Mouse (Mus musculus): ENCODE measurements at regions not wholly inside any gene's neighbourhood (a gene's known extent, or its start where the extent isn't known, plus 50 kb on each side); places are given as distances from the start of the nearest gene placed in this dataset.

DNA sequence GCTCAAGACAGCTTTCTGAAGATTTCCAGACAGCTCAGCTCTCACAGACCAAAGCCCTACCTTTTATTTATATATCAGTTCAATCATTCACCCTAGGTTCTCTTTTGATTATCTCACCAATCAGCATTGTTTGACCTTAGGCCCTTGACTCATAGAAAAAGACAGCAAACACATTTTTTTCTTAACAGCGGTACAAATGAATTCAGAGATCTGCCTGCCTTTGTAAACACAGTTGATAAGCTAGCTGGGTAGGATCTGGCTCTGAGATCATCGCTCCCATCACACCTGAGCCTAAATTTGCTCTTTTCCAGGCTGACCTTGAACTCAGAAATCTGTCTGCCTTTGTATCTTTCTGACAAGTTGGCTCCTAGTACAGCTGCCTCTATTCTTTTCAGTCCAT, 174.9 kb upstream of the Egln3 start:
- no peak overlapping the region for H3K4me2 ChIP-seq
- no peaks in the 10 kb centered on the region for H3K9me3 ChIP-seq
- no peaks in the 10 kb centered on the region for H3K4me1 ChIP-seq
- no peak for ATAC-seq (ENCODE audit: insufficient number of reproducible peaks, low FRiP score, low TSS enrichment, low read depth)
- H3K27ac ChIP-seq: no peak overlapping the region
- no peaks in the 10 kb centered on the region for H3K36me3 ChIP-seq
- H3K27me3 ChIP-seq: no peaks in the 10 kb centered on the region
- WGBS: 89% methylated on average over 2 of the region's 2 CpGs
- H3K4me3 ChIP-seq: no peak overlapping the region
- H3K9ac ChIP-seq: no peak overlapping the region

DNA sequence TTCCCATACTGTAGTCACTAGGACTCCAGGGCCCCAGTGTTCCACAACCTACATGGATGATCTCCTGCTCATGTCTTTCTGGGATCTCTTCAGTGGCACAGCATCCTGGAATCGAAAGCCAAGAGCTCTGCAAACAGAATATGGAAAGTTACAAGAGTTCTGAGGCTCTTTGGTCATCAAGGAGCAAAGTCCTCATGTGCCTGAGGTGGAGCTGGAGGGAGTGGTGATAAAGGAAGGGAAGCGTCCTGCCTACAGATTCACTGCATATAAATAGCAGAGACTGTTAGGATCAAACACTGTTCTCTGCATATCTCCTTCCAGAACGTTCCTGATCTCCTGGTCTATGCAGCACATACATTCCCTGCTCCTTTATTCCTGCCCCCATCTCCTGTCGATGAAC, 170.4 kb upstream of the Egln3 start:
- H3K4me1 ChIP-seq: no peaks in the 10 kb centered on the region
- no peaks in the 10 kb centered on the region for H3K9me3 ChIP-seq
- no peak overlapping the region for H3K27ac ChIP-seq
- no peak overlapping the region for H3K9ac ChIP-seq
- H3K4me3 ChIP-seq: no peak overlapping the region
- no peaks in the 10 kb centered on the region for H3K27me3 ChIP-seq
- ATAC-seq (ENCODE audit: insufficient number of reproducible peaks, low FRiP score, low TSS enrichment, low read depth): no peak
- no peaks in the 10 kb centered on the region for H3K36me3 ChIP-seq
- no peak overlapping the region for H3K4me2 ChIP-seq
- WGBS: 70% methylated on average over 4 of the region's 4 CpGs

DNA sequence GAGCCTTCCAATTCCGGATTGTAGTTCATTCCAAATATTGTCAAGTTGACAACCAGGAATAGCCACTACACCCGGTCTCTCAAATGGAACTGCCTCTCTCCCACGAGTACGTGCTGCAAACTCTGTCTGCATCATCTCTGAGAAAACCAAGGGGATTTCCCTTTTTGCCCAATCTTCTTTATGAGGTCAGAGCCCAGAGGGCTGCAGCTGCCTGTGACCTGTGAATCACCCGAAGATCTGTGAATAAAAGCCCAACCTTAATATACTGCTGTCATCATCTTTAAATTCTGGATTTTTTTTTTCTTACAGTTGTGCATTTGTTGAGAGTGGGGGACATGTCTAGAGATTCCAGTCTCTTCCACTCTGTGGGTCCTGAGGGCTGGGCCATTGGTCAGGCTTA, 165.6 kb upstream of the Egln3 start:
- Histone ChIP-seq H3K27me3 (no peaks in the 10 kb centered on the region), H3K9me3 (no peaks in the 10 kb centered on the region), H3K9ac (no peak overlapping the region), H3K4me3 (no peak overlapping the region), H3K36me3 (no peaks in the 10 kb centered on the region), H3K27ac (no peak overlapping the region), H3K4me1 (no peaks in the 10 kb centered on the region), H3K4me2 (no peak overlapping the region)
- WGBS: 74% methylated on average over 5 of the region's 5 CpGs
- ATAC-seq (ENCODE audit: insufficient number of reproducible peaks, low FRiP score, low TSS enrichment, low read depth): no peak

GRCm38 (mm10) chr12:54364381-54365095, 160.9 kb upstream of the Egln3 start:
- H3K4me2 ChIP-seq: no peak overlapping the region
- ATAC-seq (ENCODE audit: insufficient number of reproducible peaks, low FRiP score, low TSS enrichment, low read depth): no peak
- no peak overlapping the region for H3K27ac ChIP-seq
- no peaks in the 10 kb centered on the region for H3K4me1 ChIP-seq
- H3K9me3 ChIP-seq: no peaks in the 10 kb centered on the region
- H3K36me3 ChIP-seq: no peaks in the 10 kb centered on the region
- 80% methylated on average over 11 of the region's 11 CpGs for WGBS
- H3K27me3 ChIP-seq: no peaks in the 10 kb centered on the region
- H3K9ac ChIP-seq: no peak overlapping the region
- H3K4me3 ChIP-seq: no peak overlapping the region

GRCm38 (mm10) chr12:54361762-54362161, 158.1 kb upstream of the Egln3 start:
- no peak overlapping the region for H3K4me2 ChIP-seq
- H3K36me3 ChIP-seq: no peaks in the 10 kb centered on the region
- WGBS: 95% methylated on average over 4 of the region's 4 CpGs
- no peaks in the 10 kb centered on the region for H3K27me3 ChIP-seq
- no peak overlapping the region for H3K4me3 ChIP-seq
- H3K9ac ChIP-seq: no peak overlapping the region
- H3K4me1 ChIP-seq: no peaks in the 10 kb centered on the region
- no peaks in the 10 kb centered on the region for H3K9me3 ChIP-seq
- no peak for ATAC-seq (ENCODE audit: insufficient number of reproducible peaks, low FRiP score, low TSS enrichment, low read depth)
- no peak overlapping the region for H3K27ac ChIP-seq

GRCm38 (mm10) chr12:54354187-54354586, 150.5 kb upstream of the Egln3 start:
- Histone ChIP-seq H3K9me3 (no peaks in the 10 kb centered on the region), H3K9ac (no peak overlapping the region), H3K4me2 (no peak overlapping the region), H3K4me3 (no peak overlapping the region), H3K36me3 (no peaks in the 10 kb centered on the region), H3K27me3 (no peaks in the 10 kb centered on the region), H3K4me1 (peaks cover 3% of the 10 kb centered on the region; the same call in 1 of the 2 replicates), H3K27ac (no peak overlapping the region)
- WGBS: 49% methylated on average over 6 of the region's 6 CpGs
- ATAC-seq (ENCODE audit: insufficient number of reproducible peaks, low FRiP score, low TSS enrichment, low read depth): no peak

DNA sequence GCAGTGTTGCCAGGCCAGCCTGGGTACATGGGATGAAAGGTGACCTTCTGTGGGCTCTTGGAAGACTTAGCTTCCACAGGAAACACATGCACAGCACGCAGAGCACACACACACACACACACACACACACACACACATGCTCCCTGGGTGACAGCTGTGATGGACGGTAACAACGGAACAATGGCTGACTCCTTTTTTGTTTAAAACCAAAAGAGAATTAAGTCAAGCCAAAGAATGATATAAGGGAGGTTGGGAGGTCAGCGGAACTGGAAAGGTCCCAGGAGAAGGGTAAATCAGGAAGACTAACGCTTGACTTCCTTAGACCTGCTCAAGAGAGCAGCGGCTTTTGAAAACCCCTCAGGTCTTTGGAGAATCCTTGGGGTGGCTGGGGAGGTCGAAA, 150.0 kb upstream of the Egln3 start:
- Histone ChIP-seq H3K4me2 (no peak overlapping the region), H3K9me3 (no peaks in the 10 kb centered on the region), H3K27ac (no peak overlapping the region), H3K9ac (no peak overlapping the region), H3K27me3 (no peaks in the 10 kb centered on the region), H3K36me3 (no peaks in the 10 kb centered on the region), H3K4me1 (peaks cover 3% of the 10 kb centered on the region; the same call in 1 of the 2 replicates), H3K4me3 (no peak overlapping the region)
- ATAC-seq (ENCODE audit: insufficient number of reproducible peaks, low FRiP score, low TSS enrichment, low read depth): no peak
- WGBS: 67% methylated on average over 7 of the region's 7 CpGs

- WGBS: 83% methylated on average over 10 of the region's 10 CpGs
These were observed 149.4 kb upstream of the Egln3 start for GRCm38 (mm10) chr12:54352963-54353606.

DNA sequence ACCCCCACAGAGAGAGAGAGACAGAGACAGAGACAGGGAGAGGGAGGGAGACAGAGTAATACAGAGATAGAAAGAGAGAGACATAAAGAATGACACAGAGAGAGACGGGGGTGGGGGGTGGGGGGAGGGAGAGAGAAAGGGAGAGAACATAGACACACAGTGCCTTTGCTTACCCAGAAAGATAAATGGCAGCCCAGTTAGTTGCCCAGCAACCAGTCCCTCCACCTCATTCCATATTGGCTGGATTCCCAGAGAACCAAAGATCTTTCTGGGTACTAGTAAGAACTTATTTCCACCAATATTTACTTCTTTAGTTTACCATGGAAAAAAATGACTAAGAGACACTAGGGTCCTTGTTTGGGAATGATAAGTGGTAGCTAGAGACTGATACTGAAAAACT, 146.6 kb upstream of the Egln3 start:
- Histone ChIP-seq H3K4me2 (no peak overlapping the region), H3K27ac (no peak overlapping the region), H3K9me3 (no peaks in the 10 kb centered on the region), H3K27me3 (no peaks in the 10 kb centered on the region), H3K4me3 (no peak overlapping the region), H3K36me3 (no peaks in the 10 kb centered on the region), H3K4me1 (peaks cover 3% of the 10 kb centered on the region; the same call in 1 of the 2 replicates), H3K9ac (no peak overlapping the region)
- no peak for ATAC-seq (ENCODE audit: insufficient number of reproducible peaks, low FRiP score, low TSS enrichment, low read depth)
- 77% methylated on average over 1 of the region's 1 CpGs for WGBS

More at GRCm38 (mm10) chr12:54352963-54353606, 149.4 kb upstream of the Egln3 start:
- H3K4me2 ChIP-seq: no peak overlapping the region
- H3K4me1 ChIP-seq: peaks cover 3% of the 10 kb centered on the region; the same call in 1 of the 2 replicates
- ATAC-seq (ENCODE audit: insufficient number of reproducible peaks, low FRiP score, low TSS enrichment, low read depth): no peak
- no peak overlapping the region for H3K9ac ChIP-seq
- H3K9me3 ChIP-seq: no peaks in the 10 kb centered on the region
- no peaks in the 10 kb centered on the region for H3K36me3 ChIP-seq
- no peak overlapping the region for H3K4me3 ChIP-seq
- H3K27me3 ChIP-seq: no peaks in the 10 kb centered on the region
- no peak overlapping the region for H3K27ac ChIP-seq

DNA sequence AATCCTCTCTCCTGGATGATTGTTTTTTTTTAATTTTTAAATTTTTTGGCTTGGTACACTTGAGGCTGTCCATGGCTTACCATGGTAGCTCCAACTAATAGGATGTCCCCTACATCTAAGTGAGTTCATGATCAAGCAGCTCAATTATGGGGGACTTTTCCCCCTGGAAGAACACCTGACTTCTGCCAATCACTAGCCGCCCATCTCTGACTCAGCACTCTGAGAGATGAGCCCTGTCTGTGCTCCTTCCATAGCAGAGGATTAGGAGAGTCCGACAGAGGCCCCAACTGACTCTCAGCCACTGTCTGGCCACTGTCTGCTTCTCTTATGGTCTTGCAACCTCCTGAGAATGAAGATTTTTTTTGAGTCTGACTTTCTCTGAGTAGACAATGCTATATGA, 145.7 kb upstream of the Egln3 start:
- ATAC-seq (ENCODE audit: insufficient number of reproducible peaks, low FRiP score, low TSS enrichment, low read depth): no peak
- H3K27me3 ChIP-seq: no peaks in the 10 kb centered on the region
- no peaks in the 10 kb centered on the region for H3K9me3 ChIP-seq
- no peak overlapping the region for H3K27ac ChIP-seq
- H3K4me3 ChIP-seq: no peak overlapping the region
- H3K9ac ChIP-seq: no peak overlapping the region
- no peak overlapping the region for H3K4me2 ChIP-seq
- H3K4me1 ChIP-seq: peaks cover 3% of the 10 kb centered on the region; the same call in 1 of the 2 replicates
- no peaks in the 10 kb centered on the region for H3K36me3 ChIP-seq
- 68% methylated on average over 2 of the region's 2 CpGs for WGBS

DNA sequence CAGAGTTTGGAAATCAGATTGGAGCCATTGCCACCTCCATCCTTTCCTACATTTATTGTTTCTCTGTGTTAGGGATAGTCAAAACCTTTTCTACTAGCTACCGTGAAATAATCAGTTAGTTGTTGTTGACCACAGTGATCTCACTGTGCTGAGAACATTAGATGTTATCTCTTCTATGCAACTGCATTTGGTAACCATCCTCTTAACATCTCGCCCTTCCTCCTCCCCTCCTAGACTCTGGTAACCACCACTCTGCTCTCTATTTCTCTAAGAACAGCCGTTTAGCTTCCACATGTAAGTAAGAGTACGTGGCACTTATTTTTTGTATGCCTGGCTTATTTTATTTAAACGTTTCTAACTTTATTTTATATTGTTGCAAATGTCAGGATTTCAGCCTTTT, 139.8 kb upstream of the Egln3 start:
- WGBS: 88% methylated on average over 5 of the region's 5 CpGs
- Histone ChIP-seq H3K4me2 (no peak overlapping the region), H3K4me1 (no peaks in the 10 kb centered on the region), H3K9me3 (no peaks in the 10 kb centered on the region), H3K27me3 (no peaks in the 10 kb centered on the region), H3K4me3 (no peak overlapping the region), H3K36me3 (no peaks in the 10 kb centered on the region), H3K9ac (no peak overlapping the region), H3K27ac (no peak overlapping the region)
- no peak for ATAC-seq (ENCODE audit: insufficient number of reproducible peaks, low FRiP score, low TSS enrichment, low read depth)

DNA sequence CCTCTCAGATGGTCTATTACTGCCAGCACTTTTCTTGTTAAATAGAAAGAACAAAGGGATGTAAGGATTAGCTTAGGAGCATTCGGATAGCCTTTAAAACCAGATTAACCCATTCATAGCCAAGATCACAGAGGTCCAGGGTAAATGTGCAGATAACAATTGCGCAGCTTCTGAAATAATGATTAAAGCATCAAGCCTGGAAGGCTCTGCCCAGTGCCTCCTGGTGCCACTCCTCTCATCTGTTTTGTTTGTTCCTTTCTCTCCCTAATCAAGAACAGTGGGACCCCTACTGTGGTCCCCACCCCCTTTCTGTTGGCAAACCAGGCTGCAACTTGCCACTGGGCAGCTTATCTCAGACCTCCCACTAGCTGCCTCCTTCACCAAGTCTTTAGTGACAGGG, 131.8 kb upstream of the Egln3 start:
- Histone ChIP-seq H3K27me3 (no peaks in the 10 kb centered on the region), H3K4me3 (no peak overlapping the region), H3K9me3 (no peaks in the 10 kb centered on the region), H3K4me1 (no peaks in the 10 kb centered on the region), H3K9ac (no peak overlapping the region), H3K4me2 (no peak overlapping the region), H3K36me3 (no peaks in the 10 kb centered on the region), H3K27ac (no peak overlapping the region)
- ATAC-seq (ENCODE audit: insufficient number of reproducible peaks, low FRiP score, low TSS enrichment, low read depth): no peak
- WGBS: 32% methylated on average over 2 of the region's 2 CpGs
